Mouse (Mus musculus) heart, embryonic 13.5 days (tissue): ENCODE measurements at regions not wholly inside any gene's neighbourhood (a gene's known extent, or its start where the extent isn't known, plus 50 kb on each side); places are given as distances from the start of the nearest gene placed in this dataset.

Experiments used
- ATAC-seq: fragments of 200-750 bp; cut with Nextera tagmentation; 2 replicates; pipeline ENCODE4 v1.8.0; 2017; ENCODE audit warnings: moderate TSS enrichment; ENCODE audit not compliant: insufficient number of reproducible peaks, low FRiP score, low TSS enrichment; ENCODE audit errors: extremely low read depth
- H3K27ac ChIP-seq: fragments of 300-500 bp; sonication (generic); replicated peaks from 2 replicates; pipeline ENCODE4 v1.5.1; 2015; ENCODE audit warnings: moderate library complexity, mild to moderate bottlenecking, inconsistent platforms
- H3K27me3 ChIP-seq: fragments of 300-500 bp; sonication (generic); replicated peaks from 2 replicates; pipeline ENCODE4 v1.6.1; 2015; ENCODE audit warnings: mild to moderate bottlenecking, inconsistent platforms
- H3K36me3 ChIP-seq: fragments of 300-500 bp; sonication (generic); 2 replicates; pipeline ENCODE4 v1.6.1; 2015; ENCODE audit warnings: mild to moderate bottlenecking, inconsistent platforms
- H3K4me1 ChIP-seq: fragments of 300-500 bp; sonication (generic); 2 replicates; pipeline ENCODE4 v1.6.1; 2015; ENCODE audit warnings: inconsistent platforms
- H3K4me2 ChIP-seq: fragments of 300-500 bp; sonication (generic); 2 replicates; pipeline ENCODE4 v1.6.1; 2015; ENCODE audit warnings: inconsistent platforms, mild to moderate bottlenecking, moderate library complexity
- H3K4me3 ChIP-seq: fragments of 300-500 bp; sonication (generic); 2 replicates; pipeline ENCODE4 v1.5.1; 2015; ENCODE audit warnings: moderate library complexity, mild to moderate bottlenecking, inconsistent platforms
- H3K9ac ChIP-seq: fragments of 300-500 bp; sonication (generic); 2 replicates; pipeline ENCODE4 v1.6.1; 2015; ENCODE audit warnings: inconsistent platforms, mild to moderate bottlenecking, moderate library complexity
- H3K9me3 ChIP-seq: fragments of 300-500 bp; sonication (generic); 2 replicates; pipeline ENCODE4 v1.6.1; 2016; ENCODE audit warnings: inconsistent platforms
- WGBS: fragments of 180-500 bp; shearing (Covaris S2); methylation state at CpG from one replicate; pipeline ENCODE4 v1.1.7; 2015; ENCODE audit warnings: mixed read lengths; 5-methylcytosine and 5-hydroxymethylcytosine counted together

DNA sequence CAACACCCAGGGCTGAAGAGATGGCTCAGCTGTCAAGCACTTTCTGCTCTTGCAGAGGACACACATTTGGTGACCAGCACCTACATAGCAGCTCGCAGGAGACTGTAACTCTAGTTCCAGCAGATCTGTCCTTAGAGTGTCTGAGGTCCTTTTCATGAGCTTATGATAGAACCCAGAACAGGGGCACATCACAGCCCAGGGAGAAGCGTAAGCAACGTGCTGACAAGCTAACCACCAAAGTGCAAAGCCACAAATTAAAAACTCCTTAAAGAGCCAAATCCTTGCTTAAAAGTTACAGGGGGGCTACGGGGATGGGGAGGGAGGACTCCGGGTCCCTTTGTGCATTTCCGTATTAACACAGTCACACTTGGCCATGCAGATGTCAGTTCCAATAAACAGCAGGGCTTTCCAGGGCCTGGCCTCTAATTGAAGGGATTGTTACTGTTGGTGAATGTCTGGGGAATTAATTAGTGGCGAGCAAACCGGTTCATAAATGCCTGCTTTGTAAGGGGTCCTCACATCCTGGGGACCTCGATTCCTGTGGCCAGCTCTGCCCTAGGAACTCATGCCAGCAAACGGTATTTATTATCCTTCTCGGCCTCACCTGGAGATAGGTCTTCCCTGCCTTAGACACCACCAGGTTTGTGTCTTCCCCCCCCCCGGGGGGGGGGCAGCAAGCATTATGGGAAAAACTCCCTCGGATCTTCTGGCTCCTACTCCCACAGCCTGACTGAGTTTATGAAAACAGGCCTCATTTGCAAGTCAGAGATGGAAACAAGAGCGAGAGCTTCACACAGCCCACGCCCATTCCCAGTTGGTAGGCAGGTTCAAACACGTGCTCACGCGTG, 447.5 kb downstream of the Cd83 start:
- H3K36me3 ChIP-seq, result no peaks in the 10 kb centered on the region
- H3K9me3 ChIP-seq, result no peaks in the 10 kb centered on the region
- H3K4me2 ChIP-seq, result no peak overlapping the region
- WGBS, result 51% methylated on average over 18 of the region's 18 CpGs
- H3K27ac ChIP-seq, result peak overlapping the region; percentile 33; the same call in 1 of the 2 replicates
- no peak overlapping the region for H3K4me3 ChIP-seq
- peaks cover 58% of the 10 kb centered on the region for H3K4me1 ChIP-seq
- no peaks in the 10 kb centered on the region for H3K27me3 ChIP-seq
- H3K9ac ChIP-seq, result peak overlapping the region; percentile 59
- no peak for ATAC-seq

- no peak for ATAC-seq
- Histone ChIP-seq H3K9ac (no peak overlapping the region), H3K4me1 (peaks cover 59% of the 10 kb centered on the region), H3K4me3 (no peak overlapping the region), H3K36me3 (no peaks in the 10 kb centered on the region), H3K27me3 (no peaks in the 10 kb centered on the region), H3K27ac (no peak overlapping the region), H3K4me2 (no peak overlapping the region), H3K9me3 (no peaks in the 10 kb centered on the region)
- 83% methylated on average over 6 of the region's 6 CpGs for WGBS
Observed at GRCm38 (mm10) chr13:44232716-44233051, 448.1 kb downstream of the Cd83 start.

DNA sequence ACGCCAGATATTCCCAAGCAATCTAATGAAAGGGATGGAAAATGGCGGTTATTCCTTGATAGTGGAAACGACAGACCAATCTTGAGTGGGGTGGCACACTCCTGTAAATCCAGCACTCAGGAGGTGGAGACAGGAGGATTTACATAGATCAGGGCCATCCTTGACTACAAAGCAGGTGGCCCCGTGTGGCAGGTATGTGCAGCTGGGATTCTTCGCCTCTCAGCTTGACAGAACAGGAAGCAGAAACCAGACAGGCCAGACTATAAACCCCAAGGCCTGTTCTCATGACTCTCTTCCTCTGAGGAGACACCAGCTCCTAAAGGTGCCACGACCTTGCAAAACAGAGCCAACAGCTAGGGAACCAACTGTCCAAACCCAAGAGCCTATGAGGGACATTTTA, 449.7 kb downstream of the Cd83 start:
- peaks cover 60% of the 10 kb centered on the region for H3K4me1 ChIP-seq
- H3K27ac ChIP-seq, result no peak overlapping the region
- H3K4me3 ChIP-seq, result no peak overlapping the region
- no peak for ATAC-seq
- H3K9me3 ChIP-seq, result no peaks in the 10 kb centered on the region
- no peak overlapping the region for H3K9ac ChIP-seq
- no peak overlapping the region for H3K4me2 ChIP-seq
- no peaks in the 10 kb centered on the region for H3K27me3 ChIP-seq
- WGBS, result 69% methylated on average over 6 of the region's 6 CpGs
- no peaks in the 10 kb centered on the region for H3K36me3 ChIP-seq

DNA sequence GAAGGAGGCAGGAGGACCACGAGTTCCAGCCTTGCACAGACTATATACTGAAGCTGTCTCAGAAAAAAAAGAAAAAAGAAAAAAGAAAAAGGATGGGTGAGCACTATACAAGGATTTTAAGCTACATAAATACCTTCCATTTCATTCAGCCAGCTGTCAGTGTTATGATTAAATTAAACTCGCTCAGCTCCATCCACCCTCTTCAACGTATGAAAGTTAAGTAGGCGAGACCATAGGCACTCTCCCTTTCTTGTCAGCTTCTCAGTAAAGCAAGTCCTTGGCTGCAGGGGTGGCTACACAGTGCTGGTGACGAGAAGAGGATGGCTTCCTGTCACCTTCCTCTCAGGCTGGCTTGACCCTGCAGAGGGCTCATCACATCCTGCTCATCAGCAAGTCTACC, 450.7 kb downstream of the Cd83 start:
- no peak for ATAC-seq
- Histone ChIP-seq H3K9ac (no peak overlapping the region), H3K4me2 (no peak overlapping the region), H3K27ac (no peak overlapping the region), H3K9me3 (no peaks in the 10 kb centered on the region), H3K27me3 (no peaks in the 10 kb centered on the region), H3K4me1 (peaks cover 51% of the 10 kb centered on the region), H3K4me3 (no peak overlapping the region), H3K36me3 (no peaks in the 10 kb centered on the region)
- 64% methylated on average over 5 of the region's 5 CpGs for WGBS

DNA sequence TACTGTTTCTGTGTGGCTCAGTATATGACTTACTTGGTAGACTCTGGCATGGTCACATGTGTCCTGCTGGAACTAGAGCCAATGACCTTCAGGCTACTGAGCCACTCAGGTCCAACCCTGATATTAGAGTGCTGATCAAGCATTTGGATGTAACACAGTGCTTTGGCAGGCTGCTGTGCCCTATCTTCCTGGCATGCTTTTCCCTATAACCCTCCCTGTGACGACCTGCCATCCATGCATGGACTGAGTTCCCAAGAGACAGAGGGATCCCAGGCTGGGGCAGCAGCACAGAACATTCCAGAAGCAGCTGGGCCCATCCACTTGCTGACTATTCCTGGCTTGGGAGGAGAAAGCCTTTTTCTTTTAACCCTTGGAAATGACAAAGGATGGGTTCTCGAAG, 451.4 kb downstream of the Cd83 start:
- H3K27ac ChIP-seq, result no peak overlapping the region
- no peaks in the 10 kb centered on the region for H3K9me3 ChIP-seq
- H3K4me1 ChIP-seq, result peaks cover 44% of the 10 kb centered on the region
- H3K4me3 ChIP-seq, result no peak overlapping the region
- H3K36me3 ChIP-seq, result no peaks in the 10 kb centered on the region
- no peaks in the 10 kb centered on the region for H3K27me3 ChIP-seq
- 0 out of 2 replicates have a peak overlapping the region, but pooled peaks have one; percentile 15 for H3K9ac ChIP-seq
- no peak for ATAC-seq
- 70% methylated on average over 2 of the region's 2 CpGs for whole genome bisulfite sequencing
- H3K4me2 ChIP-seq, result no peak overlapping the region

- peak overlapping the region; percentile 62 for H3K27ac ChIP-seq
- H3K4me2 ChIP-seq, result peak overlapping the region; percentile 4; the same call in 1 of the 2 replicates
- no peaks in the 10 kb centered on the region for H3K36me3 ChIP-seq
- no peaks in the 10 kb centered on the region for H3K27me3 ChIP-seq
- peaks cover 27% of the 10 kb centered on the region for H3K4me1 ChIP-seq
- 28% methylated on average over 11 of the region's 11 CpGs for WGBS
- H3K9me3 ChIP-seq, result no peaks in the 10 kb centered on the region
- ATAC-seq, result no peak; the same call in 1 of the 2 replicates
- no peak overlapping the region for H3K4me3 ChIP-seq
- H3K9ac ChIP-seq, result no peak overlapping the region
Observed at GRCm38 (mm10) chr13:44238308-44238707, 453.7 kb downstream of the Cd83 start.

GRCm38 (mm10) chr13:44243211-44243610, 458.6 kb downstream of the Cd83 start:
- Histone ChIP-seq H3K4me2 (no peak overlapping the region), H3K4me3 (no peak overlapping the region), H3K27me3 (no peaks in the 10 kb centered on the region), H3K27ac (no peak overlapping the region), H3K9me3 (no peaks in the 10 kb centered on the region), H3K9ac (no peak overlapping the region), H3K4me1 (peaks cover 28% of the 10 kb centered on the region), H3K36me3 (no peaks in the 10 kb centered on the region)
- no peak for ATAC-seq
- WGBS, result 89% methylated on average over 6 of the region's 6 CpGs

- Histone ChIP-seq H3K4me1 (peaks cover 41% of the 10 kb centered on the region), H3K27ac (peak overlapping the region; percentile 98), H3K36me3 (no peaks in the 10 kb centered on the region), H3K27me3 (no peaks in the 10 kb centered on the region), H3K9me3 (no peaks in the 10 kb centered on the region), H3K4me2 (no peak overlapping the region), H3K9ac (no peak overlapping the region), H3K4me3 (no peak overlapping the region)
- ATAC-seq, result no peak
- WGBS, result 73% methylated on average over 7 of the region's 7 CpGs
Observed at GRCm38 (mm10) chr13:44246714-44247251, 462.2 kb downstream of the Cd83 start.

DNA sequence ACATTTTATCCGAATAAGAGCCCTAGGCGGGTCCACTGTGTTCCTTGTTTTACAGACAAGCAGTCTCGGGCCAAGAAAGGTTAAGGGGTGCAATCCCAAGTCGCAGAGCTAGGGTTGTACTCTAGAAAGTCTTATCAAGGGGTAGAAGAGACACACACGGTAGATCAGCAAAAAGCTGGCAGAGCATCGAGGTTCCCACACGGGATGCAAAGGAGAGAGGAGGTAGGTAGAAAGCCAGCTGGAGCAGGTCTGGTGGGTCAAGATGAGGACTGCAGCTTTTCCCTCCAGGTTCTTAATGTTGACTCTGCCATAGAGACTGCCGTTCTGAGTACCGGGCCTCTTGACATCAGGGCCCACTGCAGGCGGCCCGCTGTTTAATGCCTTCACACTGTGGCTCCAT, 463.3 kb downstream of the Cd83 start:
- Histone ChIP-seq H3K4me2 (peak overlapping the region; percentile 46), H3K4me1 (peaks cover 46% of the 10 kb centered on the region), H3K9ac (peak overlapping the region; percentile 50), H3K4me3 (no peak overlapping the region), H3K36me3 (no peaks in the 10 kb centered on the region), H3K27ac (peak overlapping the region; percentile 98), H3K9me3 (no peaks in the 10 kb centered on the region), H3K27me3 (no peaks in the 10 kb centered on the region)
- 46% methylated on average over 11 of the region's 11 CpGs for WGBS
- 0 out of 2 replicates have a peak, but pooled peaks have one; percentile 11 for ATAC-seq

DNA sequence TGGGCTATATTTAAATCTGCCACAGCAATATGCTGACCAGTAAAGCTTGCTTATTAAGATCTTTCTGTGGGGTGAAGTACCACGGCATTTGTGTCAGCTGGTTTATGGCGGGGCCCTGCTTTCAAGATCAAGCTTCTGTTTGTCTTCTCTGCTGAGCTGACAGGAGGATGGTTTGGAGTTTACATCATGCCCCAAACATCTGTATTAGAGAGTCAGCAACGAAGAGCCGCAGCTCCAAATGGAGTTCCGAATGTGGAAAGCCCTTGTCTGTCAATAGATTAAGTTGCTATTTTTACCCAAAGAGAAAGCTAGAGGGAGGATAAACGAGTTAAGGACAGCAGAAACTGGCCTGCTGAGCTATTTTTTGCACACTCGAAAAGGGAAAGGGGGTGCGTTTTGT, 463.8 kb downstream of the Cd83 start:
- Histone ChIP-seq H3K4me2 (peak overlapping the region; percentile 46), H3K27me3 (no peaks in the 10 kb centered on the region), H3K36me3 (no peaks in the 10 kb centered on the region), H3K9ac (peak overlapping the region; percentile 62), H3K9me3 (no peaks in the 10 kb centered on the region), H3K4me3 (no peak overlapping the region), H3K4me1 (peaks cover 46% of the 10 kb centered on the region), H3K27ac (peak overlapping the region; percentile 98)
- WGBS, result 9% methylated on average over 8 of the region's 8 CpGs
- peak; percentile 73; the same call in 1 of the 2 replicates for ATAC-seq

GRCm38 (mm10) chr13:44249119-44249518, 464.5 kb downstream of the Cd83 start:
- ATAC-seq, result no peak
- H3K9me3 ChIP-seq, result no peaks in the 10 kb centered on the region
- H3K27me3 ChIP-seq, result no peaks in the 10 kb centered on the region
- H3K4me1 ChIP-seq, result peaks cover 46% of the 10 kb centered on the region
- H3K36me3 ChIP-seq, result no peaks in the 10 kb centered on the region
- H3K27ac ChIP-seq, result peak overlapping the region; percentile 98
- WGBS, result 88% methylated on average over 2 of the region's 2 CpGs
- no peak overlapping the region for H3K4me3 ChIP-seq
- H3K4me2 ChIP-seq, result no peak overlapping the region
- H3K9ac ChIP-seq, result peak overlapping the region; percentile 62; the same call in 1 of the 2 replicates
